Mouse (Mus musculus): ENCODE data around the gene Slc30a4. TPM values are rescaled to one million over a fixed set of nuclear protein-coding genes. Genes with fewer than 3 reads are reported as not detected.

Slc30a4 gene
- total RNA-seq, 2 experiments from 2014 or later, result 28.4 to 29.4 TPM

Small RNAs within 50 kb of the gene (microRNA-seq; reads per million reads assigned to microRNA genes)
- gene Mir147, result 1.7 to 2.6 reads per million in 2 experiments

Other genes starting within 250 kb of the Slc30a4 start
- not detected for gene Gm14085, start 217.7 kb downstream of the Slc30a4 start, total RNA-seq (2021)
- gene Gatm, start 91.4 kb downstream of the Slc30a4 start, total RNA-seq (2021), result 10 to 100 TPM; 53.6 to 58.9 TPM
- under 1 TPM in 1 of 2 experiments, not detected in 1; 0.57 TPM for gene AA467197, start 65.7 kb downstream of the Slc30a4 start, total RNA-seq (2021)
- 10 to 100 TPM; 22.8 to 23.6 TPM for gene Bloc1s6, start 35.8 kb upstream of the Slc30a4 start, total RNA-seq (2021)
- gene Sqor, start 62.6 kb upstream of the Slc30a4 start, total RNA-seq (2021), result 1 to 10 TPM; 4.0 to 5.4 TPM